Mouse (Mus musculus): Measurements from ENCODE around the gene Vmn1r132.
"Not testable (repeated sequence)": the region's sequence is repeated elsewhere in the genome, so short reads cannot be mapped to it uniquely, and the experiment has no call there.

The Vmn1r132 gene

GRCm38 (mm10) chr7:21613792-21614191, at the start of gene Vmn1r132:
Vmn1r132 (plus strand) TSS chr7:21614092.
- DNase-seq (ENCODE audit: low read depth, low spot score), result not testable (repeated sequence)

Measured in R1 (cell line).